Mouse (Mus musculus) liver, embryonic 14.5 days (tissue): Measurements from ENCODE around the gene Treml1.

Experiments used
- CTCF ChIP-seq: IDR thresholded peaks from 2 replicates; pipeline ENCODE4 v1.5.1; 2016; ENCODE audit warnings: antibody characterized with exemption, low read depth, control low read depth
- EP300 ChIP-seq: IDR thresholded peaks from 2 replicates; pipeline ENCODE4 v1.6.1; 2016; ENCODE audit warnings: antibody characterized with exemption, low read depth

DNA sequence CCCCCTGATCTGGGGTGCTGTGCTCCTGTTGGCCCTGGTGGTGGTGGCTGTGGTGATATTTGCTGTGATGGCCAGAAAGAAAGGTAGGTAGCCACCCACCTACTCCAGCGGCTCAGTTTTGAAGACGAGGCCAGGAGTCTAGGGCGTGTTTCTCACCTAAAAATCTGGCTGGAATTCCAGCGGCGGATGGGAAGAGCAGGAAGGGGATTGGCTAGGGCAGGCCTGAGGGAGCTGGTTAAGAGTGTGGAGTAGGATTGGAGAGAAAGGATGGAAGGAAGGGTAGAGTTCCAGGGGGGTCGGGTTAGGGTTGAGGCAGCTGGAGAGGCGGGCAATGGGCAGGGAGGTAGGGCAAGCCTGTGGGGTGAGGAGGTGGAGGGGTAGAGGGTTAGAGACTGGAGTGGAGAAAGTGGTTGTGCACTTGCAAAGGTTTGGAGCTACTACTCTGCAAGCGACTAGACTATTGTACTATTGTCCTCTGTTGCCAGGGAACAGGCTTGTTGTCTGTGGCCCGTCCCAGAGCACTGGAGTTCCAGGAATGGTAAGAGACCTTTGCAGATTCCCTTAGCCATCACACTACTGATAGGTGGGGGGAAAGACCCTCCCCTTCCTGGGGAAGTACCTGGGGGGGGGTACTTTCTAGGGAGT is 5.9 kb downstream of the Treml1 start:
- TF ChIP-seq EP300, result no peak
- TF ChIP-seq CTCF, result no peak
